Mouse (Mus musculus): ENCODE results near the gene Clcn3. TPM values are rescaled to one million over a fixed set of nuclear protein-coding genes. Genes with fewer than 3 reads are reported as not detected.

The Clcn3 gene
- polyA plus RNA-seq, 1 experiment from 2014 or later = 29.1 TPM

DNA sequence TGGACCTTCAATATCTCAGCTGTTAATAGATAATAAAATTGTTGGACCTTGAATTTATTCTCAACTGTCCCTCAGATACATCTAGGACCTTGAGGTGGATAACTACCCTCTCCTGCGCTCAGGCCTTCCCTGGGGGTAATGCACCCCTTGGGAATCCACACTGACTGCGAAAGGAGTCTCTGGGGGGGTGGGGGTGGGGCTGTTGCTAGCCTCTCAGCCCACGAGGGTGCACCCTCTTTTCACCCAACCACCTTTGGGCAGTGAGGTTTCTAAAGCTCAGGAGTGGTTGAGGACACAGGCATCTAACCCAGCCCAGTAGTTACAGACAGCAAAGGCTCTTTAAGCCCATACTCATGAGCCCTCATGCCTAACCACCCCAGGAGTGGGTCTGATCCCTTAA, 122.4 kb downstream of the Clcn3 start:
- Histone ChIP-seq H3K4me3 (no peak overlapping the region), H3K27ac (replicated peaks) (no peak overlapping the region), H3K9me3 (replicated peaks) (no peaks in the 10 kb centered on the region), H3K4me1 (no peaks in the 10 kb centered on the region), H3K36me3 (no peaks in the 10 kb centered on the region), H3K27me3 (ENCODE audit: low read depth, poor library complexity, severe bottlenecking) (no peaks in the 10 kb centered on the region)
- 79% methylated on average over 3 of the region's 3 CpGs for WGBS
- DNase-seq (ENCODE audit: low spot score) = no peak

Other genes with a start within 250 kb of the Clcn3 start
- 123 and 140 TPM in 2 replicates for gene Hpf1, start 92.9 kb downstream of the Clcn3 start, polyA plus RNA-seq (2016; fragmentation: Nextera tagmentation; extraction: Ambion mirVana)
- gene Nek1, start 9.9 kb upstream of the Clcn3 start, polyA plus RNA-seq (2016; fragmentation: Nextera tagmentation; extraction: Ambion mirVana) = 20.7 and 22.7 TPM in 2 replicates
- gene Sh3rf1, start 240.6 kb upstream of the Clcn3 start, polyA plus RNA-seq (2016; fragmentation: Nextera tagmentation; extraction: Ambion mirVana) = 18.1 and 18.4 TPM in 2 replicates